Mouse (Mus musculus): ENCODE data around the gene Cct4.

- TF ChIP-seq CTCF (IDR thresholded peaks at IDR 0.05; ENCODE audit: extremely low read depth, insufficient read depth, low read length) (no peak), POLR2A (IDR thresholded peaks at IDR 0.05; ENCODE audit: extremely low read depth, insufficient read depth, low read length) (no peak)
Observed at GRCm38 (mm10) chr11:22970546-22970945, 19.8 kb upstream of the Cct4 start.

All from cortical plate, adult 2 months (tissue).